Mouse (Mus musculus) right cerebral cortex, postnatal 10 days (tissue): Measurements from ENCODE around the gene Crtam.

Source experiments
- DNase-seq, 2 experiments: peaks; one replicate each; pipeline ENCODE4 v3.0.0; 2021; ENCODE audit warnings: low spot score in 2 of 2

The Crtam gene

GRCm38 (mm10) chr9:41004415-41004814 lies at the start of gene Crtam:
Crtam (minus strand) TSS chr9:41004628.
- DNase-seq: no peak

DNA sequence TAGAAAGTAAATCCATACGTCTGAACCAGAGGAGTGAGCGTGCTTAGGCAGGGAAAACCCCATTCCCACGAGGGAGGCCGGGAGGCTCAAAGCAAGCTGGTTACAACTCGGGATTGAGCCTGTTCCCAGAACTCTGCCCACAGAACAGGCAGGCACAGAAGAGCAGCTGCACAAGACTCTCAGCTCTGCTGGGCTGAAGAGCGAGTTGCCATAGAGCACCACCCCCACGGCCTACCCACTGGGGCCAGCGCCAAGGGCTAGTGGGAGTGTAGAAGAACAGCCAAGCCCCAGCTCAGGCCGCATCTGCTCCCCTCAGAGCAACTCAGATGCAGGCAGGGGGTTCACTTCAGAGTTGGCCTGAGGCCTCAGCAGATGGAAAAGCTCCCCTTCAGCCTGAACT lies 49.7 kb upstream of the Crtam start:
- DNase-seq: peak; percentile 90

DNA sequence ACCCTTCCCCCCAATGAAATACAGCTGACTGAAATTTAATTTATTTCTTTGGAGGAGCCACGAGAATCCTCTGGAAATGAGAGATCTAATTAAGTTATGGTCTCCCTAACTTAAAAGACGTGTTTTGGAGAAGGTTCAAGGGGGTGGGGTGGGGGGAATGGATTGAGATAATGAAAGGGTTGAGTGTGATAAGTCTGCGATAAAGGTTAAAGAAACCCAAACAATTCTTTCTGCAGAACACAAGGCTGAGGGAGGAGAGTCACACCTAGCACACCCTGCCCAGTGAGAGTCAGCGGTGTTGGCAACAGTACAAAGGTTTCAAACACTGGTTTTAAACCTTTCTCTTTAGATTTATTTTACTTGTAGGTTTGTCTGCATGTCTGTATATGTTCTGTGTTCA lies 49.0 kb upstream of the Crtam start:
- DNase-seq: no peak

DNA sequence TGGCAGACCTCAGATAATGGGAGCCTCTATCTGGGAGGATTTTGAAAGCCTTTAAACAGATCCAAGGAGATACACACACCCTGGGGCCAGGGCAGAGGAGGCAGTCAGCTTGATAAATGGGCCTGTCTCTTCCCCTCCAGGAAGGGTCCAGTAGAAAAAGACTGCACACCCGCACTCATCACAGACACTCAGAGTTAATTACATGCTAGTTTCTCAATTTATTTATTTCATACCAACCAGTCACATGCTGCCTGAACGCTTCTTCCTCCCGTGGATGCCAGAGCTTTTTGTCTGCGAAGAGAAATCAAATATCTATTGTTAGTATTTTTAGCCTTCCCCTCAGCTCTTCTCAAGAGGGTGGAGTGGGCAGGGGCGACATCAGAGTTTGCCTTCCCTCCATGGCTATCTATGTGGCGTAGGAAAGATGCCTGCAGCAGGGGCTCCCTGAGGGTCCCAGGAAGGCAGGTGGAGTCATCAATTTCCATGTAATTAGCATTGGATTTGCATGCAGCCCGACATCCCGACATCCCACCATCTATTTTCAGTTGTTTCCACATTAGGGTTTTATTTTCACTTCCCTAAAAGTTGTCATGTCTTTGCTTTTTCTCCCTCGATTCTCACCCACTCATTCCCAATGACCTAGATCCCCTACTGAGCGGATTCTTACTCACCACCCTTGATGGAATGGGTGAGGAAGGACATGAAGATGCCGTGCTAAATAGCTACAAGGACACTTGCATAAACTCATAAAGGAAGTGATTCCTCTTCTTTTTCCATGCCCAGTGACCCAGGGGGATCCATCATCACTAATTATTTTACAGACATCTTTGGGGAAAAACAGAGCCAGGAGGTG lies 46.9 kb upstream of the Crtam start:
- DNase-seq: no peak

- peak; percentile 41 to 47 for DNase-seq
These were observed 46.1 kb upstream of the Crtam start for GRCm38 (mm10) chr9:41050331-41051079.

GRCm38 (mm10) chr9:41049282-41049681 lies 44.9 kb upstream of the Crtam start:
- no peak for DNase-seq

DNA sequence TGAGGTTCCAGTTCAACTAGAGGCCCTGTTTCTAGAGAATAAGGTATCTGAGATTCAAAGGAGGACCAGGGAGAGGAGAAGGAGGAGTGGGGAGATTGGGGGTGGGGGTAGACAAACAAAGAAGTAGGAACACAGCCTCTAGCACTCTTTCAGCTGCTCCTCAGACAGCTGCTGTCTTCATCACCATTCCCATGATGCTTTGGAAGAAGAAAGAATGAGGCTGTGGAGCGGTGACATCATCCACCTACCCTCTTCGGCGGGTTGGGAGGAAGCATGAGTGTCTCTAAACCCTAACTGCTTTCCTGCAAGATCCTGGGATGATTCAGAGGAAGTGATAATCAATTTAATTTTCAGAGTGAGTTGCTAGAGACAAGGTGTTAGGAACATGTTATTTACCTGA lies 44.4 kb upstream of the Crtam start:
- no peak for DNase-seq

- no peak for DNase-seq
These were observed 43.8 kb upstream of the Crtam start for GRCm38 (mm10) chr9:41048216-41048615.

DNA sequence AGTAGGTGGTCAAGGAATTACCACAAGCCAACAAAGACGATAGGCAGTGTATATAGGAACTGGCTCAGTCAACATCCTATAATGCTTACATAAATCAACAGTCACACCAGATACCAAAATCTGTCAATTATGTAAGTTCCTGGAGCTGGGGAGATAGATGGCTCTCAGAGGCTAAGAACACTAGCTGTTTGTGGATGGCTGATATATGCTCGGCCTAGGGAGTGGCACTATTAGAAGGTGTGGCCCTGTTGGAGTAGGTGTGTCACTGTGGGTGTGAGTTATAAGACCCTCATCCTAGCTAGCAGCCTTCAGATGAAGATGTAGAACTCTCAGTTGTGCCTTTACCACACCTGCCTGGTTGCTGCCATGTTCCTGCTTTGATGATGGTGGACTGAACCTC lies 43.2 kb upstream of the Crtam start:
- no peak for DNase-seq

GRCm38 (mm10) chr9:41044626-41045025 lies 40.2 kb upstream of the Crtam start:
- peak; percentile 86 to 89 for DNase-seq

DNA sequence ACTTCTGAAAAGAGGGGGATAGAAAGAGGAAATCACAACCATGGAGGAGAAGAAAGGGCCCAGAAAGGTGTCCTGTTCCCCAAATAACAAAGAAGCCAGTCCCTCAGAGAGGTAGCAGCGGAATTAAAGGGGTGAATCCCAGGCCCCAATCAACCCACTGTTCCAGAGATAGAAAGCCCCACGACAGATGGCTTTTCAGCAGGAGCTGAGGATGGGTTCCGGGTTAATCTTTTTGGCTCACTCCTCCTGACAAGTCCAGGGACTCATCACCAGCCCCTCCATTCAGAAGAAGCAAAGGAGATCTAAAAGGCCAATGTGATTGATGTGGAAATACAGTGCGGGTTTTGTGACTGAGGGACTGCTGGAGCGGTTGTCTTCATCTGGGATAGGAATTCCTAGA lies 39.2 kb upstream of the Crtam start:
- no peak for DNase-seq

DNA sequence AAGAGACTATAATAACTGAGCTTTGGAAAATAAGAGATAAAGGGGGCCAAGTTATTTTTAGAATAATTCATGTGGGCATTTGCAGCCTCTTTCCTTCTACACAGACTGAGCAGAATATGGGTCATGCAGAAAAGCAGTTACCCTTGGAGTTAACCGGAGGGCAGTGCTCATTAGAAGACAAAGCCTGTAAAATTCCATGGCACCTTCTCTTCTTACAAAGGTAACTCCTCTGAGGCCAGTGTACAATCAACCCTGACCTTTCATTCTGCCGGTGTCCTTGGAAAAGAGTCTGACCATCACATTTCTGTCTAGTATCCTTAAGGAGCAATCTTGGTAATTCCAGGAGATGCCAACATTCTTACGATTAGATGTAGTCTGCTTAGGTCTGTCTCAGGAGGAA lies 37.0 kb upstream of the Crtam start:
- DNase-seq: no peak

DNA sequence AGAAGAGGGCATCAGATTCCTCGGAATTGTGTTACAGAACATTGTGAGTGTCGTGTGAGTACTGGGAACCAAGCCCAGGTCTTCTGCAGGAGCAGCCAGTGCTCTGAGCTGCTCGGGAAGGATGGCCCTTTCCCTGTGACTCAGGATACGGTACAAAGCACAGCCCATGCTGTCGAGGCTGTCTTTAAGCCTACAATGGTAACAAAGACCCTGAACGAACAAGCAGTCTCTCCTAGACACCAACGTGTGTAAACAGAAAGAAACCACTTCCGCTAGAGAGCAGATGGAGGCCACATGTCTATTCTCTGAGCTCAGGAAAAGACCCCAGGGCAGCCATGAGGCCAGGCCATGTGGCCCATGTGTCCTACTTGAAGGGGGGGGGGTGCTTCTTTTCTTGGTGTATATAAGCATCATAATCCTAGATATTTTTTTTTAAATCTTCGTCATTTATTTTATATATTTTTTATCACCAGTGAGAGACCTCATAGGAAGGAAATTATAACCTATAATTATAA lies 33.8 kb upstream of the Crtam start:
- no peak for DNase-seq

DNA sequence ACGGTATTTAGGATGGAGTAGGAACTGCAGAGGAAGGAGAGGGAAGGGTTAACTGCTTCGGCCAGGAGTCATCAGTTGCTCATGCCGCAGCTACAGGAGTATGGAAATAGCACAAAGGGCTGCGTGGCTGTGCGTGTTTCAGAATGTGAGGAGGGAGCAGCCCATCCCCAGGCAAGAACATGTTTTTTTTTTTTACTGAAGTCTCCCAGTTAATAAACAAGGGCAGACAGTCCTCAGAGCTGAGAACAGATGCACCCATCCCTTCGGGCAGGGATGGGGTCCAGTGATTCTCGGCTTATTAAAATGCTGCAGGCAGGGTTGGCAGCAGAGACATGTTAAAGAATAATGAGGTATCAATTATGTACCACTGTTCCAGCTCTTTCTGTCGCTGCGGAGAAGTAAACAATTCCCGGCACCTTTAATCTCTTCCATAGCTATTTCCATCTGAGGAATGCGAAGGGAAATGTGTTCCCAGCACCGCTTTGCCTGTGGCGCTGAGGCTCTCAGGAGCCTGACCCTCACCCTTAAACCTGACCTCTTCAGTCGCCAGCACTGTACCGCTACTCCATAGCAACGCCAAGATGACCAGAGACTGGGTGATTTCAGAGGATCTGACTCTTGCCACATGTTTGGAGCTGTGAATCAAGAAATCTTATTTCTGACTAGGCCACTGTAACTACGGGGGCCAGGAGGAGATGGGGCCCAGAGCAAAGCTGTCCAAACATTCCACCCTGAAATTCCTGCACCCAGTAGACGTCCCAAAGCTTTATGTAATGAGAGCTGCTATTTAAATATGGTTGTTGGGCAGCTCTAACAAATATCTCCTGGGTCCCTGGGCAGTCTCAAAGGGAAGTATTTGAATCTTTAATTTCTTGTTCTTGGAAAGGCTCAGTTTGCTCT lies 27.4 kb upstream of the Crtam start:
- DNase-seq: no peak

DNA sequence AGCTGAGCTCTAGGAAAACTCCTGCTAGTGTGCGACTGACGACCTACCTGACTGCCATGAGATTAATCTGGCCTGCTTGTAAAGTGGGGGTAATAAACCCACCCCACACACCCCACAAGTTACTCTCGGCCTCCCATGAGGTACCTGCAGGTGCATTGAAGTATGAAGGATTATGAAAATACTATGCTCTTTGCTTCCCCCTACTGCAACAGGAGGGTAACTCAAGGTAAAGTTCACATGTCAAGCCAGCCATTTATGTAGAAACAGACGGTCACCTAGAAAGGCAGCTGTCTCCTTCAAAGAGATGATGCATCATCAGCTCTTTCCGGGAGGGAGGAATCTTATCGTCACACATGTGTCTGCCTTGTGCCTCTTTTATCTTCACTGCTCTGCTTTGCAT lies 25.4 kb upstream of the Crtam start:
- DNase-seq: no peak

- DNase-seq: peak; percentile 64 to 73
These were observed 24.0 kb upstream of the Crtam start for GRCm38 (mm10) chr9:41028470-41028869.

- no peak for DNase-seq
These were observed 17.3 kb upstream of the Crtam start for GRCm38 (mm10) chr9:41021690-41022089.

- DNase-seq: peak in 1 of 2 experiments; percentile 27
These were observed 16.1 kb upstream of the Crtam start for GRCm38 (mm10) chr9:41020486-41020885.

DNA sequence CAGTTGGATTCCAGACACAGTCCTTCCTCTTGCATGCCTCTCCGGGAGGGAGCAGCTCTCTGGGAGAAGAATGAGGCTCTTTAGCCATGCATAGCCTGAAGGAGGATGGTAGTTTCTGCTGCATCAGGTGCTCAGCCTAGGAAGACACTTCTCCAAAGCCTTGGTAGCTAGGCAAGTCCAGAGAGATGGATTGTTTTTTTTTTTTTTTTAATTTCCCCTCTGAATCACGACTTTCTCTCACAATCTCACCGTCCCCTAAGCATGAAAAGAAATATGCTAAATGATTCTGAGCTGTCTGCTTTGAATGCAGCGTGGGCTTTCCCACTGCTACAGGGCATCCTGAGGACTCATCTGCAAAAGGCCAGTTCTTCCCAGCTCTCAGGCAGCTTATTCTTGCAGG lies 10.1 kb upstream of the Crtam start:
- no peak for DNase-seq

- DNase-seq: no peak
These were observed 8.0 kb upstream of the Crtam start for GRCm38 (mm10) chr9:41012456-41012855.

DNA sequence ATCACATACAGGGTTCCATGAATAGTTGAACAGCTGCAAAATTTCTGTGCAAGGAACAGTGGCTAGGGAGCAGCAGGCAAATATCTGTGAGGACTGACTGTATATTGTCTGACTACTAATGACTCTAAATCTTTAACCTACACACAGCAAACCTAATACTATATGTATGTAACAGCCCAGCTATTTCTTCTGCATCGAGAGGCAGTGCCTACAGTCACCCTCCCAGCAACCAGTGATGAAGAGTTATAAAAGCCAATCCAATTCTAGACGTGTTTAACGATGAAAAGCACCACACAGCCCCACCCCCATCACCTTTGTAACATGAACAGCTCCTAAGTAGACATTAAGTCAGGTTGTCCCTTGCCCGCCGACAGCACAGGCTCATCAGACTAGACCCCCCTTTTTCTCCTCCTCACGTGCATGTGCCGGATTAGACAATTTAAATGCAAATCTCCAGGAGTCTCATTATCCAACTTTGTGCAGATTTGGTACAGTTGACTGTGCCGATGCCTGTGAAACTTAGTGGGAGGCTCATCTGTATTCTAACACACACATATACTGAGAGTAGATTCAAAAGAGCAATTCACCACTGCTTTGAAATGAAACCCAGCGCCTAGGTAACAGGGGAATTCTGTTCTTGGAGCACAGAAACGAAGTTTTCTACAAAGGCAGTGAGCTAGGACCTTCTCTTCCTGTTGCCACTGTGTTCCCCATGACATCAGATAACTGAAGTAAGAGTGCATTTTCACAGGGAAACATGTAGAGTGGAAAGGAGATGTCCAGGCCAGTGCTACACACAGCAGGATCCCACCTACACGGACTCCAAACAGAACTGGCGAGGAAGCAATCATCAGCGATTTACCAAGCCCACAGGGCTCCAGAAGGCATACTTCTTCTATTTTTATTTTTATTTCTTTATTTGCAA lies 7.3 kb upstream of the Crtam start:
- peak; percentile 59 to 72 for DNase-seq
